Mouse (Mus musculus): ENCODE data around the gene Adh5.

GRCm38 (mm10) chr3:138443465-138443771, 525 bp downstream of the Adh5 start:
- TF ChIP-seq CTCF (IDR thresholded peaks at IDR 0.05; ENCODE audit: control insufficient read depth, insufficient read depth, insufficient read length) (no peak), FOSL1 (IDR thresholded peaks at IDR 0.05; ENCODE audit: insufficient read depth, low read length, poor library complexity, severe bottlenecking) (no peak)
